Mouse (Mus musculus): ENCODE results near the gene Ccng1. TPM values are rescaled to one million over a fixed set of nuclear protein-coding genes. Genes with fewer than 3 reads are reported as not detected.
A peak's percentile ranks its signal among the peaks of the same experiment; 100 is the strongest.

The Ccng1 gene
- polyA plus RNA-seq (2016; fragmentation: Nextera tagmentation; extraction: Ambion mirVana) = 76.3 and 127 TPM in 2 replicates

DNA sequence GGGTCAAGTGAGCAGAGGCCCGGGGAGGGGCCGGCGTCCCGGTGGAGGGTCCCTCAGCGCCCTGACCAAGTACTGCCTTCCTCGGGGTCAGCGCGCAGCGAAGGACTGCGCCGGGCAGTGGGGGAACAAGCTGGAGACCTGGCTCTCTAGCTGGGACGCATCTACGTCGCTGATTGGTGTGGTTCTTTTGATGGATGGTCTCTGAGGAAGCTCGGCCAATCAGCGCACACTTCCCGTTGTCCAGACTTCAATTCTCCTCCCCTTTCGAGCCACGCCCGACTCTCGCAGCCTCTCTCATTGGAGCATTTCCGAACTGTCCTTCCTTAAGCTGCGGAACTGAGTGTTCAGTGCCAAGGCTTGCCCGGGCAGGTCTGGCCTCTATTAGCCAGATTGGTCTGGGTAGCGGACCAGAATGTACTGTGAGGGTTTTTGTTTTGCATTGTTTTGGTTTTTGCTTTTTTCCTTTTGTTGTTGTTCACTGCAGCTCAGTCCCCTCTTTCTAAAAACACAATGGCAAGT, at the start of gene Ccng1:
TSS of gene Ccng1 (minus strand) at position 203 of the 519 bp plus-strand sequence.
- DNase-seq (ENCODE audit: low spot score) = peak; percentile 98
- peaks cover 18% of the 10 kb centered on the region for H3K36me3 ChIP-seq
- H3K27me3 ChIP-seq (ENCODE audit: insufficient read depth, poor library complexity, severe bottlenecking) = no peaks in the 10 kb centered on the region
- peaks cover 10% of the 10 kb centered on the region; the same call in 1 of the 2 replicates for H3K4me1 ChIP-seq
- WGBS = 1% methylated on average over 25 of the region's 25 CpGs
- peak within 1 kb of the TSS; percentile 87 for H3K4me3 ChIP-seq
- H3K9me3 ChIP-seq = no peaks in the 10 kb centered on the region
- peak within 1 kb of the TSS; percentile 96 for H3K27ac ChIP-seq

DNA sequence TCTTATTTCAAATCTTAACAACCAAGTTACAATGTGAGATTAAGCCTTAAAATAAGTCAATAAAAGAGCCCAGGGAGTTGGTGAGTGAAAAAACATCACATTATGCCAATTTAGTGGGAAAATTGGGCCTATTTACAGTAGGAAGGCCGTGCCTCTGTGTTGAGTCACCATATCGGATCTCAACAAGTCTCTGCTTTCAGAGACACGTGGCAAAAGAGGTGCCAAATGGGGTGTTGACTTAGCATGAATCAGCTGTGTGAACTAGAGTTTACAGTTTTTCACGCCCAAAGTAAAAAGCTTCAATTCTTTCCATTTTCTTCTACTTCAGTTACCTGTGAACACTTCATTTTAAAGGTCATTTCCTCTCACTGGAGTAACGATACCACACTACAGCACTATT, 35.2 kb upstream of the Ccng1 start:
- H3K27me3 ChIP-seq (ENCODE audit: insufficient read depth, poor library complexity, severe bottlenecking) = no peaks in the 10 kb centered on the region
- 62% methylated on average over 5 of the region's 5 CpGs for WGBS

DNA sequence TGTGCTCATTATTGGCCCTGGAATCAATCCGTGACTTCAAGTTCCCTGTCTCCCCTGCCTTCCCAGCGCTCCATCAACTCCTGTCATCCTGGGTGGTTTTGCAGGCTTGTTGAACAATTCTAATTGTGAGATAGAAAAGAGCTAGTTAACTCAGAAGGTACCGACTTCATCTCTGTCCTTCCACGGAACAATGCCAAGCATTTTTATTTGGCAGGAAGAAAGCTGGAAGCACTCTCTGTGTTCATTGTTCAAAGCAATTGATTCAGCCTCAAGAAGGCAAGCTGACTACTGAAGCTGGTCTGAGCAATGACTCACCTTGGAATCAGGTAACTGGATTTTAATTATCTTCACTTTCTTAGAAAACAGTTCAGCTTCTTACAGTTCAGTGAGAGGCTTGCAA, 34.6 kb upstream of the Ccng1 start:
- H3K27ac ChIP-seq = no peak overlapping the region
- no peaks in the 10 kb centered on the region for H3K9me3 ChIP-seq
- no peak for DNase-seq (ENCODE audit: low spot score)
- H3K4me1 ChIP-seq = peaks cover 8% of the 10 kb centered on the region
- H3K4me3 ChIP-seq = no peak overlapping the region
- WGBS = 75% methylated on average over 4 of the region's 4 CpGs
- H3K36me3 ChIP-seq = no peaks in the 10 kb centered on the region
- no peaks in the 10 kb centered on the region for H3K27me3 ChIP-seq (ENCODE audit: insufficient read depth, poor library complexity, severe bottlenecking)

More for the DNA sequence above, 35.2 kb upstream of the Ccng1 start:
- H3K9me3 ChIP-seq = no peaks in the 10 kb centered on the region
- H3K36me3 ChIP-seq = no peaks in the 10 kb centered on the region
- no peak for DNase-seq (ENCODE audit: low spot score)
- peaks cover 8% of the 10 kb centered on the region for H3K4me1 ChIP-seq
- no peak overlapping the region for H3K27ac ChIP-seq
- no peak overlapping the region for H3K4me3 ChIP-seq

DNA sequence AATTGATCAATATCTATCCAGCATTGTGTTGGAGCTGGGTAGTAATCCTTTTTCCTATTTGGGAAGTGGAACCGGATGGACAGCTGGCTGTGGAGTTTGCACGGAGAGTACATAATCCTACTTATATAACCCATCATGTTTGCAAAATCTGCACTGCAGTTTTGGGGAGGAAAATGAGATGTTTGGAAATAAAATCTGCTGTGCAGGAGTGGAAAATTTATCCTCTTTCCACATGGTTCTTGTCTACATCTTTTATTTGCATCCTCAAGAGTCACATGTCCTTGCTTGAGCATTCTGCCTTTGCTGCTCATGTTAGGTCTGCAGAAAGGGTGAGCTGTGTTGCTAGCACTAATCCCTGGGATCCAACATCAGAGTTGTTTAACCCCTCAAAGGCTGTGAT, 31.8 kb upstream of the Ccng1 start:
- Histone ChIP-seq H3K9me3 (no peaks in the 10 kb centered on the region), H3K36me3 (no peaks in the 10 kb centered on the region), H3K4me1 (peaks cover 8% of the 10 kb centered on the region), H3K27me3 (ENCODE audit: insufficient read depth, poor library complexity, severe bottlenecking) (no peaks in the 10 kb centered on the region), H3K4me3 (no peak overlapping the region), H3K27ac (no peak overlapping the region)
- WGBS = 84% methylated on average over 2 of the region's 2 CpGs
- DNase-seq (ENCODE audit: low spot score) = no peak

DNA sequence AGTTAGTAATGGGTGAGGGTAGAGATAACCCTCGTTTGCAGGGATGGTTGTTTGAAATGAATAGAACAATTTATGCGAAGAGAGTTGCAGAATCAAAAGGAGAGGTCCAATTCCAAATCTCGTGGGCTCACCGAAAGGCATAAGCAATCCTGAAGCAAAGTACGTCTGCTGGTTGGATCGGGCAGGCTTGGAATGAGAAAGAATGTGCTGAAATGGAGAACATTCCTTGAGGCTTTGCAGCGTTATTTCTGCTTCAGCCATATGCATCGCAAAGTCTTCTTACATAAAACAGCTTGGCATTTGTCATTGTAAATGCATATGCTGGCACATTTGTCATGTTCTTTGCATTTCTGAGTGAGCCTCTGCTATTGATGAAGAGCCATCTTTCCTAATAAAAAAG, 29.2 kb upstream of the Ccng1 start:
- Histone ChIP-seq H3K36me3 (no peaks in the 10 kb centered on the region), H3K9me3 (no peaks in the 10 kb centered on the region), H3K27me3 (ENCODE audit: insufficient read depth, poor library complexity, severe bottlenecking) (no peaks in the 10 kb centered on the region), H3K4me3 (no peak overlapping the region), H3K4me1 (peaks cover 8% of the 10 kb centered on the region), H3K27ac (no peak overlapping the region)
- WGBS = 72% methylated on average over 8 of the region's 8 CpGs
- DNase-seq (ENCODE audit: low spot score) = no peak

DNA sequence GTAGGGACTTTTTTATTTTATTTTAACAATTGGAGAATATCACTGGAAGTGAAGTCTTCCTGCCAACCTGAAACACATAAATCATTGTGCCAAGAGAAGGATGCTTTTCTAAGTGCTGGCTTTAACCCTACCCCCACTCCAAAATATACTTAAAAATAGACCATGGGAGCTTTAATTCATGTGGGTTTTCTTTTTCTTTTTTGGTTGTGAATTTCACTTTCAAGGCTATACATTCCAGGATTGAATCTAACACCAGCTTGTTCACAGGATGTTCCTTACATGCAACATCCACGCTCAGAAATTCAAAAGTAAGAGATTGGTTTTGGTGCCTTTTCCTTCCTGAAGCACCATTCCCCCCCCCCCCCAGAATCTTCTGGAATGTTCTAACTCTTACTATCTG, 28.2 kb upstream of the Ccng1 start:
- Histone ChIP-seq H3K4me1 (peaks cover 8% of the 10 kb centered on the region), H3K36me3 (no peaks in the 10 kb centered on the region), H3K4me3 (no peak overlapping the region), H3K27me3 (ENCODE audit: insufficient read depth, poor library complexity, severe bottlenecking) (no peaks in the 10 kb centered on the region), H3K27ac (no peak overlapping the region), H3K9me3 (no peaks in the 10 kb centered on the region)
- WGBS = 87% methylated on average over 1 of the region's 1 CpGs
- DNase-seq (ENCODE audit: low spot score) = no peak

DNA sequence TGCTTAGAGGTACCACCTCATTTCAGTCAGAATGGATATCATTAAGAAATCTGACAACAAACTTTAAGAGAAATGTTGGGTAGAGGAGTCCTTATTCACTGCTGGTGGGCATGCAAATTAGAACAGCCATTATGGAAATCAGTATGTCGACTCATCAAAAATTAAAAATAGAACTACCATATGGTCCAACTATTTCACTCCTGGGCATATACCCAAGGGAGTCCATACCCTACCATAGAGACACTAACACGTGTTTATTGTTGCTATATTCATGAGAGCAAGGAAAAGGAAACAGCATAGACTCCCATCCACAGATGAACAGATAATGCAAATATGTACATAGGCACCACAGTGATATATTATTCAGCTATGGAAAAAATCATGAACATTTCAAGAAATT, 26.7 kb upstream of the Ccng1 start:
- Histone ChIP-seq H3K4me3 (no peak overlapping the region), H3K36me3 (no peaks in the 10 kb centered on the region), H3K27ac (no peak overlapping the region), H3K27me3 (ENCODE audit: insufficient read depth, poor library complexity, severe bottlenecking) (no peaks in the 10 kb centered on the region), H3K4me1 (no peaks in the 10 kb centered on the region), H3K9me3 (no peaks in the 10 kb centered on the region)
- DNase-seq (ENCODE audit: low spot score) = no peak
- 71% methylated on average over 2 of the region's 2 CpGs for WGBS

DNA sequence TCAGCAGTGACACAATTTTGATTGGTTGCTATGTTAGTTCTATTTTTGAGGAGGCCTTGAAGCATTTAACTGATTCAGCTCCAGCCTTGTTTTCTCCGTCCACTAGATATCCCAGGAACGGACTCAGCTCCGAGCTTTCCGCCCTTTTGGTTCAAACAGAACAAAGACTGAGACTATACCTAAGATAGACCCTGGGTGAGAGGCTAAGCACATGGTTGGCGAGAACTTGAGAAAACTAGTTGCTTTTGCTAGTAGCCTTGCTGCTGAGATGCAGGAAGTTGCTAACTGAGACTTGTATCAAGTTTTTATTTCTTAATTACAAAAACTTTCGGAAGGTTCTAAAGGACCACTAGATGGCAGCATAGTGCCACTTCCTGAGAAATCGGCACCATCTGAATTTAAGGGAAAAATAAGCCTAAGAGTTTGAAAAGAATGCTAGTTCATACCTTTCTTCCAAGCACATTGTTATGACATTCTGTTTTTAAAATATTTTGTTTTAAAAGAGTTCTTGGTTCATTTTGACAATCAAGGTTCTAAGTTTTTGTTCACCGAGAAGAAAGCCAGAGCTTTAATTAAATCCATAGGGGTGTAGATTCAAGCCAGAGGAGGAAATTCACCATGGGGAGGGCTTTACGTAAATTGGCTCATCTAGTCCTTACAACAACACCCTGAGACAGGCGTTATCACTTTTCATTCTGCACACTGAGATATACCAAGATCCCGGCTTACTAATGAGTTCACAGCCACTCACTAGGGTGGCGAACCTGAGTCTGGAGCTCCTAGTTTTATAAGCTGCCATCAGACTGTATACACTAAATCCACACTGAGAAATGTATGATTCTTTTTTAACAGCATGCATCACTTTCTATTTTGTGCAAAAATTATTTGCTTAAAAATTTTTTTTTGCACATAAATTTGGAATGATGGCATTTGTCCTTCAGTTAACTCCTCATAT, 20.5 kb upstream of the Ccng1 start:
- H3K36me3 ChIP-seq = no peaks in the 10 kb centered on the region
- H3K27ac ChIP-seq = no peak overlapping the region
- no peaks in the 10 kb centered on the region for H3K4me1 ChIP-seq
- WGBS = 46% methylated on average over 12 of the region's 12 CpGs
- H3K27me3 ChIP-seq (ENCODE audit: insufficient read depth, poor library complexity, severe bottlenecking) = no peaks in the 10 kb centered on the region
- no peaks in the 10 kb centered on the region for H3K9me3 ChIP-seq
- H3K4me3 ChIP-seq = no peak overlapping the region
- no peak for DNase-seq (ENCODE audit: low spot score)

DNA sequence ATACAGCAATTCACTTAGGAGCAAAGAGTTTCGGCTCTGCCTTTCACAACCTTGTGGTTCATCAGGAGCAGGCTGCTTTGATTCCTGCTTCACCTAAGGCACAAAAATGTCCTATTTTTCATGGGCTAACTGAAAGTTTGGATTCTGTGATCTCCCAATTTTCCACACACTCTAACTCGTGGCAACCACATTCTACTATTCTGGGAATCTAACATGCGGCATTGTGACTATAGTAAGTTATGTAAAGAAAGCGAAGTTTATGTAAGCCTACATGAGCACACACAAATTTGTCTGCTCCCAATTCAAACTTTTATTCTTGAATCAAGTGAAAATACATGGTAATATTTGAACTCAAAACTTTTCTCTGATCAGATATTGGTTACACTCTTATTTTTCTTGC, 9.6 kb upstream of the Ccng1 start:
- 77% methylated on average over 4 of the region's 4 CpGs for WGBS
- no peak overlapping the region for H3K4me3 ChIP-seq
- DNase-seq (ENCODE audit: low spot score) = no peak
- H3K4me1 ChIP-seq = no peaks in the 10 kb centered on the region
- H3K27ac ChIP-seq = no peak overlapping the region
- H3K9me3 ChIP-seq = no peaks in the 10 kb centered on the region
- no peaks in the 10 kb centered on the region for H3K27me3 ChIP-seq (ENCODE audit: insufficient read depth, poor library complexity, severe bottlenecking)
- H3K36me3 ChIP-seq = no peaks in the 10 kb centered on the region

DNA sequence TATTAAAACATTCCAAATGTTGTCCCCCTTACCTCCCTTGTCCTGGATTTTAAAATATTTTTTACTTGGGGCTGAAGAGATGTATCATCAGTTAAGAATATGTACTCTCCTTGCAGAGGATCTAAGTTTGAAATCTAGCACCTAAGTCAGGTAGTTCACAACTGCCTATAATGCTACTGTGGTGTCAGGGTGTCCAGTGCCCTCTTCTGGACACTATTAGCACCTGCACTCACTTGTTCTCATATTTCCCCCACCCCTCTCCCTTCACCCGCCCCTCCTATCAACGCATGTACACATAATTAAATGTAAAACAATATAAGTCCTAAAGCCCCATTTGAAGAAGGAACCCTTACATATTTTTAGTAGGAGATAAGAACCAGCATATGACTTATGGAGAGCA, 8.3 kb upstream of the Ccng1 start:
- no peaks in the 10 kb centered on the region for H3K9me3 ChIP-seq
- DNase-seq (ENCODE audit: low spot score) = no peak
- WGBS = 33% methylated on average over 2 of the region's 2 CpGs
- no peaks in the 10 kb centered on the region for H3K27me3 ChIP-seq (ENCODE audit: insufficient read depth, poor library complexity, severe bottlenecking)
- H3K27ac ChIP-seq = no peak overlapping the region
- no peaks in the 10 kb centered on the region for H3K4me1 ChIP-seq
- no peaks in the 10 kb centered on the region for H3K36me3 ChIP-seq
- no peak overlapping the region for H3K4me3 ChIP-seq

DNA sequence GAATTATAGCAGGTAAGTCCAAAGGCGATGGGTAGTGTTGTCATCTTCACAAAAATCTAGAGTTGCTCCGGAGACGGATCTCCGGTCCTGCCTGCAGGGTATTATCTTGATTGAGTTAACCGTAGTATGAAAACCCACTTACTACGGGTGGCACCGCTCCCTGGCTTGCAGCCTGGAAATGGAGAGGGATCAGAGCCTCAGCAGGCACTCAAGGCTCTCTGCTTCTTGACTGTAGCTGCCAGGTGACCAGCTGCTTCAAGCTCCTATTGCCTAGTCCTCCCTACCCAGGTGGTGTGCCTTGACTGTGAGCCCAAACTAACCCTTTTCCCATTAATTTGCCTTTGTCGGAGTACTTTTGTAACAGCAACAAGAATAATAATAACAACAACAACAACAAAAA, 4.8 kb upstream of the Ccng1 start:
- 79% methylated on average over 8 of the region's 8 CpGs for WGBS
- Histone ChIP-seq H3K4me1 (no peaks in the 10 kb centered on the region), H3K36me3 (no peaks in the 10 kb centered on the region), H3K27me3 (ENCODE audit: insufficient read depth, poor library complexity, severe bottlenecking) (no peaks in the 10 kb centered on the region), H3K4me3 (no peak overlapping the region), H3K27ac (no peak overlapping the region), H3K9me3 (no peaks in the 10 kb centered on the region)
- DNase-seq (ENCODE audit: low spot score) = no peak

DNA sequence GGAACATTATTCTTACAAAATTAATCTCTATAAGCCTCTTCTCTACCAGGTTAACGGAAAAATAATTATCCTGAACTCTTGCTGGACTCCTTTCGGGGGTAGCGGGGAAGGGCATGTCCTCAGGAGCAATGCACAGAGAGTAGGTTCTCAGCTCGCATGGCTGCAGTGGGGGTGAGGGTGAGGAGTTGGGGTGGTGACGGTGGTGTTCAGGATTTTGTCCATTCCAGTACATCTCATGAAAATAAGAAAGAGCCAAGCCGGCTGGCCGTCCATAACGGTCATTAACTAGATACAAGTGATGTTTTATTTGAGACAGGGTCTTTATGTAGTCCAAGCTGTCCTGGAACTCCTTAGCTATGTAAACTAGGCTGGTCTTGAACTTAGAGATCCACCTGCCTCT, 857 bp upstream of the Ccng1 start:
- WGBS = 81% methylated on average over 8 of the region's 8 CpGs
- Histone ChIP-seq H3K4me1 (peaks cover 10% of the 10 kb centered on the region; the same call in 1 of the 2 replicates), H3K9me3 (no peaks in the 10 kb centered on the region), H3K4me3 (no peak overlapping the region), H3K27ac (peak overlapping the region; percentile 96; the same call in 1 of the 2 replicates), H3K27me3 (ENCODE audit: insufficient read depth, poor library complexity, severe bottlenecking) (no peaks in the 10 kb centered on the region), H3K36me3 (peaks cover 10% of the 10 kb centered on the region; the same call in 1 of the 2 replicates)
- no peak for DNase-seq (ENCODE audit: low spot score)

DNA sequence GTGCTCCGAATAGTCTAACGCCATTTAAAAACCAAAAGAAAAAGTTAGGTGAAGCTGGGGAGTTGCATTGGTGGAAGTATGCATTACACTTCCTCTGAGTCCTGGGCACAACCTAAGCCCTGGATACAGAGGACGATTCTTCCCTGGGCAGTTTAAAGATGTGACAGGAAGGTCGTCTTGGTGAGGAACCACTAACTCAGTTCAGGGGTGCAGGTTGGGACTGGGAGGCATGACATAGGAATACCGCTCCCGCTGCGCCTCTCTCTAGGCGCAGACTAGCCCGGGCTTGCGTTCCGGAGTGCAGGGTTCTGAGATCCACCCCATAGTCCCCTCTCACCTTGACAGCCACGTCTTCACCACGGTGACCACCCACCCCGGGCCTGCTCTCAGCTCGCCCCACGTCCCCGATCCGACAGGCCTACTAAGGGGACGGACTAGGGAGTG, 425 bp downstream of the Ccng1 start:
- H3K4me1 ChIP-seq = peaks cover 10% of the 10 kb centered on the region; the same call in 1 of the 2 replicates
- no peak for DNase-seq (ENCODE audit: low spot score)
- peak overlapping the region; percentile 96 for H3K27ac ChIP-seq

More for the DNA sequence above, 425 bp downstream of the Ccng1 start:
- Histone ChIP-seq H3K4me3 (peak overlapping the region; percentile 87), H3K9me3 (no peaks in the 10 kb centered on the region), H3K36me3 (peaks cover 23% of the 10 kb centered on the region), H3K27me3 (ENCODE audit: insufficient read depth, poor library complexity, severe bottlenecking) (no peaks in the 10 kb centered on the region)
- WGBS = 3% methylated on average over 19 of the region's 19 CpGs

Measured in heart, embryonic 10.5 days (tissue).